Mouse (Mus musculus) forebrain, embryonic 16.5 days (tissue): ENCODE measurements around the gene S1pr4. TPM values are rescaled to one million over a fixed set of nuclear protein-coding genes. Genes with fewer than 3 reads are reported as not detected.

Experiments used
- ATAC-seq: fragments of 200-750 bp; cut with Nextera tagmentation; 2 replicates; pipeline ENCODE4 v1.8.0; 2017; ENCODE audit warnings: mild to moderate bottlenecking, moderate library complexity
- H3K27ac ChIP-seq: fragments of 300-500 bp; sonication (generic); 2 replicates; pipeline ENCODE4 v1.5.1; 2014; ENCODE audit warnings: low read length, control low read depth
- H3K27me3 ChIP-seq: fragments of 300-500 bp; sonication (generic); replicated peaks from 2 replicates; pipeline ENCODE4 v1.6.1; 2014; ENCODE audit warnings: low read length; ENCODE audit not compliant: control insufficient read depth, insufficient read depth
- H3K36me3 ChIP-seq: fragments of 300-500 bp; sonication (generic); 2 replicates; pipeline ENCODE4 v1.6.1; 2014; ENCODE audit not compliant: control insufficient read depth, insufficient read depth
- H3K4me1 ChIP-seq: fragments of 300-500 bp; sonication (generic); replicated peaks from 2 replicates; pipeline ENCODE4 v1.6.1; 2014; ENCODE audit warnings: low read length; ENCODE audit not compliant: control insufficient read depth, insufficient read depth
- H3K4me2 ChIP-seq: fragments of 300-500 bp; sonication (generic); 2 replicates; pipeline ENCODE4 v1.6.1; 2014; ENCODE audit warnings: mild to moderate bottlenecking, low read length, control low read depth
- H3K4me3 ChIP-seq: fragments of 300-500 bp; sonication (generic); replicated peaks from 2 replicates; pipeline ENCODE4 v1.5.1; 2014; ENCODE audit warnings: mild to moderate bottlenecking, low read length, control low read depth
- H3K9ac ChIP-seq: fragments of 300-500 bp; sonication (generic); replicated peaks from 2 replicates; pipeline ENCODE4 v1.6.1; 2014; ENCODE audit warnings: low read depth, low read length, control low read depth
- H3K9me3 ChIP-seq: fragments of 300-500 bp; sonication (generic); 2 replicates; pipeline ENCODE4 v1.6.1; 2016; ENCODE audit warnings: low read length; ENCODE audit not compliant: control insufficient read depth
- WGBS: fragments of 180-500 bp; shearing (Covaris S2); extraction: QIAGEN DNeasy Blood & Tissue Kit; methylation state at CpG from one replicate; pipeline ENCODE4 v1.1.7; 2014; 5-methylcytosine and 5-hydroxymethylcytosine counted together
- polyA plus RNA-seq: library from polyadenylated mRNA; unstranded; fragments of >200 nt; fragmentation: Nextera tagmentation; extraction: Ambion mirVana; gene quantifications from 2 replicates; pipeline ENCODE4 v1.2.1, GENCODE M21; 2015

S1pr4 gene
- polyA plus RNA-seq, 1 experiment from 2014 or later = 0.53 TPM

- no peak overlapping the region for H3K27ac ChIP-seq
- H3K9ac ChIP-seq = no peak overlapping the region
- peaks cover 27% of the 10 kb centered on the region for H3K36me3 ChIP-seq
- no peak for ATAC-seq
- H3K9me3 ChIP-seq = no peaks in the 10 kb centered on the region
- H3K4me1 ChIP-seq = peaks cover 10% of the 10 kb centered on the region; the same call in 1 of the 2 replicates
- H3K4me3 ChIP-seq = no peak overlapping the region
- 88% methylated on average over 11 of the region's 11 CpGs for WGBS
- H3K4me2 ChIP-seq = no peak overlapping the region
- no peaks in the 10 kb centered on the region for H3K27me3 ChIP-seq
These were observed 11.9 kb downstream of the S1pr4 start for GRCm38 (mm10) chr10:81488081-81488480.

- Histone ChIP-seq H3K4me1 (peaks cover 14% of the 10 kb centered on the region), H3K9ac (no peak overlapping the region), H3K4me2 (no peak overlapping the region), H3K27ac (no peak overlapping the region), H3K36me3 (peaks cover 24% of the 10 kb centered on the region), H3K9me3 (no peaks in the 10 kb centered on the region), H3K27me3 (no peaks in the 10 kb centered on the region), H3K4me3 (no peak overlapping the region)
- no peak for ATAC-seq
- 86% methylated on average over 10 of the region's 10 CpGs for WGBS
These were observed 13.4 kb downstream of the S1pr4 start for GRCm38 (mm10) chr10:81486496-81486895.

DNA sequence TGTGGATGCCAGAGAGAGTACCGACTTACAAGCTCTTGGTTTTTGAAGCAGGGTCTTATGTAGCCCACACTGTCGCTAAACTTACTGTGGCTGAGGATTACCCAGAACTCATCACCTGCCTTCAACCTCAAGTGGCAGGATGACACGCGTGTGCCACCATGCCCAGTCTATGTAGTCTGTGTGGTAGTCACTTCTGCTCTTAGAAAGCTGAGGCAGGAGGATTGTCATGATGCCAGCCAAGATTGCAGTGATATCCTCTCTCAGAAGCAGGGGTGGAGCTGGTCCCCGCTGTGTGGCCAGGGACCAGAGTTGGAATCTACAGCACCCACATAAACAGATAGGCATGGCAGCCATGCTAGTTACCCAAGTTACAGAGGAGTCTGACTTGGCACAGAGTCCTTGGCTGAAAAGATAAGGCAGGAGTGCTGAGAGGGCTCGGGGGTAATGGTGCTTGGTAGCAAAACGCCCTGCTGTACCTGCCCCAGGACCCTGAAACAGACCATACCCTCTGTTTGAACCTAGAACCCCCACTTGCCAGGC, 14.4 kb downstream of the S1pr4 start:
- H3K4me1 ChIP-seq = peaks cover 22% of the 10 kb centered on the region
- no peak for ATAC-seq
- H3K27me3 ChIP-seq = no peaks in the 10 kb centered on the region
- H3K36me3 ChIP-seq = peaks cover 19% of the 10 kb centered on the region
- no peak overlapping the region for H3K4me2 ChIP-seq
- 79% methylated on average over 7 of the region's 7 CpGs for WGBS
- no peak overlapping the region for H3K27ac ChIP-seq
- H3K9me3 ChIP-seq = no peaks in the 10 kb centered on the region
- H3K9ac ChIP-seq = no peak overlapping the region
- no peak overlapping the region for H3K4me3 ChIP-seq

GRCm38 (mm10) chr10:81485060-81485449, 14.9 kb downstream of the S1pr4 start:
- no peak overlapping the region for H3K9ac ChIP-seq
- H3K4me1 ChIP-seq = peaks cover 27% of the 10 kb centered on the region
- H3K4me3 ChIP-seq = no peak overlapping the region
- no peaks in the 10 kb centered on the region for H3K27me3 ChIP-seq
- H3K9me3 ChIP-seq = no peaks in the 10 kb centered on the region
- WGBS = 40% methylated on average over 2 of the region's 2 CpGs
- H3K27ac ChIP-seq = 0 out of 2 replicates have a peak overlapping the region, but pooled peaks have one; percentile 2
- H3K4me2 ChIP-seq = no peak overlapping the region
- H3K36me3 ChIP-seq = peaks cover 19% of the 10 kb centered on the region
- ATAC-seq = no peak

DNA sequence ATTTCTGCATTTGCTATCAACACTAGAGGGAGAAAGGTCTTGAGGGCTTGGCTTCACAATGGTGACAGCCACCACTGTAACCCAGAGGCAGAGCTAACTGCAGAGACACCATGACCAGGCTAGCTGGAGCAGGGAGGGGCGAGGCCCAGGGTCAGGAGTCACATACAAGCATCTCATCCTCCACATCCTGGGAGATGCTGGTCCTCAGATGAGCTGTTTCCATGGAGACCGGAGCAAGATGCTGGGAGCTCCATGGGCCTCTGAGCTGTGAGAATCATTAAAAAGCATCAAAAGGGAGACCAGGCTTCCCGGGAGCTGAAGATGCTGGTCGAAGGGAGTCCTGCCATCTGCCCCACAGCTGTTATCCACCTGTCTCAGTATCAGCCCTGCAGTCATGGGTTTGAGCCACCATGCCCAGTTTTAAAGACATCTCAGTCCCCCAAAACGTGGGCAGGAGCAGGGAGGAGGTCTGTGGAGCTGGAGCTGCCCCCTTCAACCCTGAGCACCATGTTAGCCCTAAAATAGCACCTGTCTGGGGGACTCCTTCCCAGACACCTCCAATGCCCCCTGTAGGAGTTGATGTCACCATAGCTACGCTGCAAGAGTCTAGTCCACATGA, 15.4 kb downstream of the S1pr4 start:
- H3K36me3 ChIP-seq = peaks cover 19% of the 10 kb centered on the region
- H3K4me2 ChIP-seq = no peak overlapping the region
- no peaks in the 10 kb centered on the region for H3K27me3 ChIP-seq
- H3K9ac ChIP-seq = no peak overlapping the region
- WGBS = 56% methylated on average over 6 of the region's 6 CpGs
- peak overlapping the region; percentile 55; the same call in 1 of the 2 replicates for H3K27ac ChIP-seq
- H3K9me3 ChIP-seq = no peaks in the 10 kb centered on the region
- H3K4me1 ChIP-seq = peaks cover 30% of the 10 kb centered on the region
- H3K4me3 ChIP-seq = no peak overlapping the region
- no peak for ATAC-seq

DNA sequence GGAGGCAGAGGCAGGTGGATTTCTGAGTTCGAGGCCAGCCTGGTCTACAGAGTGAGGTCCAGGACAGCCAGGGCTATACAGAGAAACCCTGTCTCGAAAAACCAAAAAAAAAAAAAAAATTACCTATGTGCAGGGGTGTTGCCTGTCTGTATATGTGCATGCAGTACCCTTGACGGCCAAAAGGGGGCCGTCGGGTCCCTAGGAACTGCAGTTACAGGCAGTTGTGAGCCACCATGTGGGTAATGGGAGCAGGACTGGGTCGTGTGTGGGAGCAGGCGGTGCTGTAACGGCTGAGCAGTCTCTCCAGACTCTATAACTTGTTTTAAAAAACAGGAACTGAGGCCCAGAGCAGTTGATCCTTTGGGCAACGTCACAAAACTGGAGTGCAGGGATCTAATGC, 15.9 kb downstream of the S1pr4 start:
- H3K27me3 ChIP-seq = no peaks in the 10 kb centered on the region
- H3K9ac ChIP-seq = no peak overlapping the region
- WGBS = 25% methylated on average over 9 of the region's 9 CpGs
- H3K9me3 ChIP-seq = no peaks in the 10 kb centered on the region
- H3K4me3 ChIP-seq = no peak overlapping the region
- no peak for ATAC-seq
- H3K4me2 ChIP-seq = no peak overlapping the region
- H3K4me1 ChIP-seq = peaks cover 30% of the 10 kb centered on the region
- peak overlapping the region; percentile 55; the same call in 1 of the 2 replicates for H3K27ac ChIP-seq
- H3K36me3 ChIP-seq = peaks cover 19% of the 10 kb centered on the region

DNA sequence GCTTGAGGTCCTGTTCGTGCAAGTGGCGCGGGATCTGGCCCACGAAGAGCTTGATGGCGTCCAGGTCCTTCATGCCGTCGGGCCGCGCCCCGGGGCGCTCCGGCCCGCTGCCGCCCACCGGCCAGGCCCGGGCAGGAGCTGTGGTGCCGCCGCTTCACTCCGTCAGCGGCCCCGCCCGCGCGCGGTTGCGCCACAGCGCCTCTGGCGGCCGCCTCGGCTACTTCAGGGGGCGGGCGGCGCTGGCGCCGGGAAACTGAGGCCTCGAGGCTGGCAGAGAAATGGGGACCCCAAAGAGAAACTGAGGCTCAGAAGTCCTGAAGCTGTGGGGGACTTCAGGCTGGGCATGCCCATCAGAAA, 17.4 kb downstream of the S1pr4 start, which contains the start of gene Celf5:
Celf5 (minus strand) TSS at position 177 of the 357 bp plus-strand sequence.
- Histone ChIP-seq H3K4me1 (peaks cover 37% of the 10 kb centered on the region), H3K36me3 (peaks cover 11% of the 10 kb centered on the region), H3K27me3 (no peaks in the 10 kb centered on the region), H3K27ac (peak within 1 kb of the TSS; percentile 65), H3K4me2 (peak within 1 kb of the TSS; percentile 55), H3K4me3 (peak within 1 kb of the TSS; percentile 60), H3K9me3 (no peaks in the 10 kb centered on the region), H3K9ac (peak within 1 kb of the TSS; percentile 76)
- under 1% methylated on average over 36 of the region's 36 CpGs for WGBS
- ATAC-seq = peak; percentile 70

DNA sequence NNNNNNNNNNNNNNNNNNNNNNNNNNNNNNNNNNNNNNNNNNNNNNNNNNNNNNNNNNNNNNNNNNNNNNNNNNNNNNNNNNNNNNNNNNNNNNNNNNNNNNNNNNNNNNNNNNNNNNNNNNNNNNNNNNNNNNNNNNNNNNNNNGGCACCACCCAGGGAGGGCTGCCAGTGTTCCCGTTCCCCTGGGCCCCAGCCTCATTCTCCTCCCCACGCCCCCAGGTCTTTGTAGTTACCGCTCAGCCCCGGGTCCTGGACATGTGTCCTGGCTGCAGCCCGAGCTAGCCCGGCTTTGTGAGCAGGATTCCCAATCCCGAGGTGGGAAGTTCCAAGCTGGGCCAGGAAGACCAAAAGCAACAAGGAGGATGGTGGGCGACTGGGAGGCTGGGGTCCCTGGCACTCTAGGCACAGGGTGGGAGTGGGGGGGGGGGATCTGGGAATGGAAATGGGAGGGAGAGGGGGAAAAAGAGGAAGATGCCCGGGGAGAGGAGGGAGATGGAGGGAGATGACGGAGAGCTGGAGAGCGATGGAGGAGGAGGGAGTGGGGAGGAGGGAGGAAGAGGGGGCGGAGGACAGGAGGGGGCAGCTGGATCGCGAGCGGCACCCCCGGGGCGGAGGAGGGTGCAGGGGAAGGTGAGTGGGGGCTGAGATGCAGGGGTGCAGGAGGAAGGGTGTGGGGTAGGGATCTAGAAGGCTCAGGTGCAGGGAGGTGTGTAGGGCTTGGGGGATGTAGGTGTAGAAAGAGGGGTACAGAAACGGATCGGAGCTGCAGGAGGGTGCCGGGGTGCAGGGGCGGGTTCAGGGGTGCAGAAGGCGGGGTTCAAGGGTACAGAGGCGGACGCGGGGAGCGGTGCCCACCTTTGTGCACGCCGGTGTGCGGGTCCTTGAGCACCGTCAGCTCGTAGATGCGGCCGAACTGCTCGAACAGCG, 18.1 kb downstream of the S1pr4 start:
- peak overlapping the region; percentile 65 for H3K27ac ChIP-seq
- WGBS = under 1% methylated on average over 33 of the region's 35 CpGs
- peaks cover 42% of the 10 kb centered on the region for H3K4me1 ChIP-seq

GRCm38 (mm10) chr10:81474461-81474860, 25.5 kb downstream of the S1pr4 start:
- peak overlapping the region; percentile 88 for H3K27ac ChIP-seq
- no peaks in the 10 kb centered on the region for H3K27me3 ChIP-seq
- H3K9me3 ChIP-seq = no peaks in the 10 kb centered on the region
- H3K9ac ChIP-seq = no peak overlapping the region
- ATAC-seq = no peak
- H3K36me3 ChIP-seq = no peaks in the 10 kb centered on the region
- 86% methylated on average over 10 of the region's 10 CpGs for WGBS
- H3K4me3 ChIP-seq = no peak overlapping the region
- H3K4me2 ChIP-seq = no peak overlapping the region
- peaks cover 58% of the 10 kb centered on the region for H3K4me1 ChIP-seq

More for the DNA sequence above, 18.1 kb downstream of the S1pr4 start:
- peak; percentile 41 for ATAC-seq
- H3K4me2 ChIP-seq = peak overlapping the region; percentile 55
- peak overlapping the region; percentile 60 for H3K4me3 ChIP-seq
- no peaks in the 10 kb centered on the region for H3K9me3 ChIP-seq
- H3K9ac ChIP-seq = peak overlapping the region; percentile 76
- H3K27me3 ChIP-seq = no peaks in the 10 kb centered on the region
- peaks cover 5% of the 10 kb centered on the region for H3K36me3 ChIP-seq
